Mouse (Mus musculus) embryonic facial prominence, embryonic 10.5 days (tissue): ENCODE measurements around the gene Spdye4b. TPM values are rescaled to one million over a fixed set of nuclear protein-coding genes. Genes with fewer than 3 reads are reported as not detected.
"Not testable (repeated sequence)": the region's sequence is repeated elsewhere in the genome, so short reads cannot be mapped to it uniquely, and the experiment has no call there.

Source experiments
- DNase-seq: peaks from one replicate; pipeline ENCODE4 v3.0.0-alpha.2; 2017; ENCODE audit warnings: low spot score
- H3K27ac ChIP-seq: fragments of 300-500 bp; sonication (generic); replicated peaks from 2 replicates; pipeline ENCODE4 v1.5.1; 2016; ENCODE audit warnings: mild to moderate bottlenecking
- H3K27me3 ChIP-seq: fragments of 300-500 bp; sonication (generic); replicated peaks from 2 replicates; pipeline ENCODE4 v1.6.1; 2016; ENCODE audit warnings: low read depth, mild to moderate bottlenecking; ENCODE audit not compliant: poor library complexity, severe bottlenecking
- H3K36me3 ChIP-seq: fragments of 300-500 bp; sonication (generic); replicated peaks from 2 replicates; pipeline ENCODE4 v1.6.1; 2016; ENCODE audit warnings: mild to moderate bottlenecking, moderate library complexity
- H3K4me1 ChIP-seq: fragments of 300-500 bp; sonication (generic); 2 replicates; pipeline ENCODE4 v1.6.1; 2016
- H3K4me3 ChIP-seq: fragments of 300-500 bp; sonication (generic); 2 replicates; pipeline ENCODE4 v1.5.1; 2016; ENCODE audit warnings: mild to moderate bottlenecking, moderate library complexity
- H3K9me3 ChIP-seq: fragments of 300-500 bp; sonication (generic); 2 replicates; pipeline ENCODE4 v1.6.1; 2016; ENCODE audit warnings: mild to moderate bottlenecking
- WGBS: fragments of 180-500 bp; shearing (Covaris S2); methylation state at CpG from one replicate; pipeline ENCODE4 v1.1.7; 2016; 5-methylcytosine and 5-hydroxymethylcytosine counted together
- polyA plus RNA-seq: library from polyadenylated mRNA; unstranded; fragments of >200 nt; fragmentation: Nextera tagmentation; extraction: Ambion mirVana; gene quantifications from 2 replicates; pipeline ENCODE4 v1.2.1, GENCODE M21; 2016

Spdye4b gene
- polyA plus RNA-seq, 1 experiment from 2014 or later, result not detected

DNA sequence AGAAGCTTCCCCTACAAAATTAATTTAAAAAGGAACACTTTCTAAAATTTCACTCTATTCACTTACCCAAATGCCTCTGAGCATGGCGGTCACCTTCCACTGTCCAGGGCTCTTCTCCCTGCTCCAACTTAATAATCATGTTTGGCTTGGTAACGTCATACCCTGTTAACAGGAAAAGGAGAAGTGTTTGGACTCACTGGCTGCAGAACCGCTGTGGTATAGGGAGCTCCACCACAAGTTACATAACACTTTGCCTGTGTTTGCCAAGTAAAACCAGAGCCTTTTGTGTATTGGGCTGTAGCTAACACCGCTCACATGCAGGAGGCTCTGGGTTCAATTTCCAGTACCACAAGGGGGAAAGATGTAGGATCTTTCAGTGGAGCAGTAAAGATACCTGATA, 4.8 kb upstream of the Spdye4b start:
- H3K27ac ChIP-seq, result no peak overlapping the region
- H3K9me3 ChIP-seq, result peaks cover 21% of the 10 kb centered on the region
- 95% methylated on average over 4 of the region's 4 CpGs for WGBS
- DNase-seq, result no peak
- no peaks in the 10 kb centered on the region for H3K27me3 ChIP-seq
- H3K4me1 ChIP-seq, result peaks cover 18% of the 10 kb centered on the region
- H3K4me3 ChIP-seq, result no peak overlapping the region
- peaks cover 78% of the 10 kb centered on the region for H3K36me3 ChIP-seq

DNA sequence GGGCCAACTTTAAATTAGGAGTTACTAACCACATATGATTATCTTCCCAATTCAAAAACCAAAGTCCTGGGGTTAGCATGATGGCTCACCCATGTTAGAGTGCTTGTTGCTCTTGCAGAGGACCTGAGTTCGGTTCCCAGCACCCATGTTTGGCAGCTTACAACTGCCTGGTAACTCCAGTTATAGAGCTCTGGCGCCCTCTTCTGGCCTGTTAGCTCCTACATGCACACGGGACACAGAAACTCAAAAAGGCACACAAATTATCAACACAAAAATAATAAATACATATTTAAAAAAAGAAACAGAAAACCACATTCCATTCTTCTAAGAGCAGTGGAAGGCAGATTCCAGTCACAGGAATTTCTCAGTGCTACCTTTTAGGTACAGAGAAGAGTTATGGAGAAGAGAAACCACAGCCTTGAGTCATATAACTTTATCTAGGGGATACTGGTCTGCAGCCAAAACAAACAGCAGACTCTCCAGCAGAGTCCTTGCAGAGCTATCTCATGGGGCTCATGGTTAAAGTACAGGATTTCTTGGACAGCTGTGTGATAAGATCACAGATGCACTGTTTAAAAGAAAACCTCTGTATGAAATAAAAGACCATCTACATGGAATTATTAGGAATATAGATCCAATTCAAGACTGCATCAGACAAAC, 3.1 kb upstream of the Spdye4b start:
- no peak overlapping the region for H3K4me3 ChIP-seq
- no peaks in the 10 kb centered on the region for H3K27me3 ChIP-seq
- no peak for DNase-seq
- peaks cover 21% of the 10 kb centered on the region for H3K9me3 ChIP-seq
- H3K27ac ChIP-seq, result no peak overlapping the region
- H3K36me3 ChIP-seq, result peaks cover 61% of the 10 kb centered on the region
- WGBS, result 88% methylated on average over 3 of the region's 3 CpGs
- H3K4me1 ChIP-seq, result peaks cover 18% of the 10 kb centered on the region

DNA sequence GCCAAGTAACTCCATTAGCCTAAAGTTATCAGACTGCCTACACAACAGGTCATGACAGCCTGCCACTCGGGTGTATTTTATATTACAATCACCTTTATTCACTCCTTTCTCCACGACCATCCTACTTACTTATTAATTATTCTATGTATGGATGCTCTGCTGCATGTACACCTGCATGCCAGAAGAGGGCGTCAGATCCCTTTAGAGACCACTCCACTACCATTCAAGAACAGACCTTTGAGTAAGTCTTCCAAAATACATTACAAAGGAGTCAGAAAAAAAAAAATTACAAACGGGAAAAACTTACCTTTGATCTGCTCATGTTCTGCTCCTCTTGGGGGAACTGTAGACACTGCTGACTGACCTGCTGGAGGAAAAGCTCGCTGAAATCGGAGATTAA, 1.6 kb upstream of the Spdye4b start:
- H3K4me3 ChIP-seq, result peak overlapping the region; percentile 88
- H3K9me3 ChIP-seq, result peaks cover 10% of the 10 kb centered on the region; the same call in 1 of the 2 replicates
- no peaks in the 10 kb centered on the region for H3K27me3 ChIP-seq
- 46% methylated on average over 6 of the region's 6 CpGs for WGBS
- no peak for DNase-seq
- H3K4me1 ChIP-seq, result peaks cover 18% of the 10 kb centered on the region
- H3K36me3 ChIP-seq, result peaks cover 46% of the 10 kb centered on the region
- no peak overlapping the region for H3K27ac ChIP-seq

GRCm38 (mm10) chr5:143188014-143188413, 7.2 kb downstream of the Spdye4b start:
- DNase-seq, H3K36me3 ChIP-seq, H3K27me3 ChIP-seq, H3K9me3 ChIP-seq, H3K4me1 ChIP-seq, H3K4me3 ChIP-seq, H3K27ac ChIP-seq: not testable (repeated sequence)
- WGBS, result 96% methylated on average over 1 of the region's 1 CpGs

DNA sequence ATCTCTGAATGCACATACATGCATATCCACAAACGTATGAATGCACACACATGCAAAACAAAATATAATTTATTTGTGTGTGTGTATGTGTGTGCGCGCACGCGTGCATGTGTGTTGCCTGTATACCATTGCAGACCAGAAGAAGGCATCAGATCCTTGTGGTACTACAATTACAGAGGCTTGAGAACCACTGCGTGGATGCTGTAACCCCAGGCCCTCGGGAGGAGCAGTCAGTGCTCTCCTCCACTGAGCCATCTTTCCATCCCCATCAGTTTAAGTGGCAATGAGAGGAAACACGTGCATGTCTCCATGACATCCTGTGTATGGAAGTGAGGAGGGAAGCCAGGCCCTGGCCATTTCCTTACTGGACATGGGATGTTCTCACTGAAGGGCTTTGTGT, 12.0 kb downstream of the Spdye4b start:
- Histone ChIP-seq H3K4me1 (no peaks in the 10 kb centered on the region), H3K27ac (no peak overlapping the region), H3K4me3 (no peak overlapping the region), H3K36me3 (no peaks in the 10 kb centered on the region), H3K27me3 (no peaks in the 10 kb centered on the region), H3K9me3 (no peaks in the 10 kb centered on the region)
- WGBS, result 90% methylated on average over 8 of the region's 8 CpGs
- DNase-seq, result no peak

DNA sequence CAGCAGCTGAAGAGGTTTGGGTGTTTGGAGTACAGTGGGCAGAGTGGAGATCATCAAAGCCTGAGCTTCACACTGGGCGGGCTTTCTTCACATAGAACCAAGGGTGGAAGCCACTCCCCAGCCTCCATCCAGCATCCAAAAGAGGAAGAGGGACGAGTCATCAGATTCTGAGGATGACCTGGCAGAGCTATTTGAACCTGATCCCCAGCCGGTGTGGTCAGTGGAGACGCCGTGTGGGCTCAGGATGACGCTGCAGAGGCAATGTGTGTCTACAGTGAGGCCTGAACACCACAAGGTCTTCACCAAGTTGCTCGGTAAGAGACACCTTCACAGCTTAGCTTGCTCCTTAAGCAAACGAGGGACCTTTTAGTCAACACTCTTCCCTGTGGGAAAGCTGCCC, 13.9 kb downstream of the Spdye4b start:
- H3K36me3 ChIP-seq, H3K27ac ChIP-seq, H3K27me3 ChIP-seq, H3K4me3 ChIP-seq, H3K9me3 ChIP-seq, H3K4me1 ChIP-seq, DNase-seq: not testable (repeated sequence)
- WGBS, result 72% methylated on average over 8 of the region's 8 CpGs

DNA sequence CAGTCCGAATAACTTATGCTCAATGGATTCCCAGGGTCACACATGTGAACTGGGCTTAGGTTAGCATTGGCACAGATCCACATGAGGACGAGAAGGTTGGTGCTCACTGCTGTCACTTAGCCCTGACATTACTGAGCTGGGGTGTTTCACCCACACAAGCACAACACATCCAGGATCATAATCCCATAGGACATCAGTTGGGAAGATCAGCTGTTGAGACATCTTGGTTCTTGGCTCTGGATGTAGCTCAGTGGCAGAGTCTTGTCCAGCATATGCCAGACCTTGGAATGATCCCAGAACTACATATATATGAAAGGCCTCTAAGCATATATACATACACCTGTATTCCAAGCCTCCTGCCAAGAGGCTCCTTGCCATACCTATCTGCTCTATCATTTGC, 14.3 kb downstream of the Spdye4b start:
- 80% methylated on average over 2 of the region's 2 CpGs for WGBS
- Histone ChIP-seq H3K4me3 (no peak overlapping the region), H3K4me1 (no peaks in the 10 kb centered on the region), H3K27me3 (no peaks in the 10 kb centered on the region), H3K27ac (no peak overlapping the region), H3K36me3 (no peaks in the 10 kb centered on the region), H3K9me3 (no peaks in the 10 kb centered on the region)
- no peak for DNase-seq

GRCm38 (mm10) chr5:143196506-143196905, 15.7 kb downstream of the Spdye4b start:
- Histone ChIP-seq H3K27me3 (no peaks in the 10 kb centered on the region), H3K4me1 (no peaks in the 10 kb centered on the region), H3K4me3 (no peak overlapping the region), H3K9me3 (no peaks in the 10 kb centered on the region), H3K36me3 (no peaks in the 10 kb centered on the region), H3K27ac (no peak overlapping the region)
- 84% methylated on average over 4 of the region's 4 CpGs for WGBS
- DNase-seq, result no peak

DNA sequence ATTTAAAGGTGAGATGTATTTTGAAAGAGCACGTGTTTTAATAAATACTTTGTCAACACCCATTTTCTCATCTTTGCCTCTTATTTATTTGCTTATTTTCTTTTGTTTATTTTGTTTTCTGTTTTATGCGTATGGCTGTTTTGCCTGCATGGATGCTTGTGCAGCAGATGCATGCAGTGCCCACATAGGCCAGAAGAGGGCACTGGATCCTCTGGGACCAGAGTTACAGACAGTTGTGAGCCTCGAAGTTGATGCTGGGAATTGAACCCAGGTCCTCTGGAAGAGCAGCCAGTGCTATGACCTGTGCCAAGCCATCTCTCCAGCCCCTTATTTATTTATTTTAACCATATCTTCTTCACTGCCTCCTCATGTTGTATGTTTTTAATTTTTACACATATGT, 24.2 kb downstream of the Spdye4b start:
- Histone ChIP-seq H3K36me3 (no peaks in the 10 kb centered on the region), H3K9me3 (peaks cover 10% of the 10 kb centered on the region), H3K4me1 (no peaks in the 10 kb centered on the region), H3K4me3 (no peak overlapping the region), H3K27ac (no peak overlapping the region), H3K27me3 (no peaks in the 10 kb centered on the region)
- 71% methylated on average over 3 of the region's 3 CpGs for WGBS
- DNase-seq, result no peak

GRCm38 (mm10) chr5:143213832-143214231, 33.0 kb downstream of the Spdye4b start:
- 86% methylated on average over 2 of the region's 2 CpGs for WGBS
- Histone ChIP-seq H3K36me3 (no peaks in the 10 kb centered on the region), H3K4me1 (no peaks in the 10 kb centered on the region), H3K27me3 (no peaks in the 10 kb centered on the region), H3K4me3 (no peak overlapping the region), H3K27ac (no peak overlapping the region), H3K9me3 (peaks cover 3% of the 10 kb centered on the region)
- DNase-seq, result no peak

DNA sequence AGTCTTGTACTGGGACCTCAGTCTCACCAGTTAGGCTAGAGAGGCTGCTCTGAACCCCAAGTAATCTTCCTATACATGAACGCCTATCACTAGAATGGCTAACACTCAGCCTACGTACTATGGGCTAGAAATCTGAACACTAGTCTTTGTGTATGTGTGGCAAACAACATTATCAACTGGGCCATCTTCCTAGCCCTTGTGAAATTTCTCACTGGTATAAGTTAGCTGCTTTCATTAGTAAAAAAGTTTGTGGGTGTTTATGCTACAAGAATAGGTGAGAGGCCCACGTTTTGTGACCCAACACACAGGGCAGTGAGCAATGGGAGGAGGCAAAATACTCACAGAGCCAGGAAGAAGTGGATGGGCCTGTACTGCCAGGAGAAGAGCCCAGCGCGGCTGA, 40.2 kb downstream of the Spdye4b start:
- 77% methylated on average over 5 of the region's 5 CpGs for WGBS
- Histone ChIP-seq H3K27me3 (no peaks in the 10 kb centered on the region), H3K4me1 (no peaks in the 10 kb centered on the region), H3K27ac (no peak overlapping the region), H3K36me3 (no peaks in the 10 kb centered on the region), H3K9me3 (no peaks in the 10 kb centered on the region), H3K4me3 (no peak overlapping the region)
- no peak for DNase-seq

GRCm38 (mm10) chr5:143222287-143222686, 41.5 kb downstream of the Spdye4b start:
- Histone ChIP-seq H3K27ac (no peak overlapping the region), H3K9me3 (no peaks in the 10 kb centered on the region), H3K36me3 (no peaks in the 10 kb centered on the region), H3K27me3 (no peaks in the 10 kb centered on the region), H3K4me1 (no peaks in the 10 kb centered on the region), H3K4me3 (no peak overlapping the region)
- DNase-seq, result no peak
- 90% methylated on average over 1 of the region's 1 CpGs for WGBS

DNA sequence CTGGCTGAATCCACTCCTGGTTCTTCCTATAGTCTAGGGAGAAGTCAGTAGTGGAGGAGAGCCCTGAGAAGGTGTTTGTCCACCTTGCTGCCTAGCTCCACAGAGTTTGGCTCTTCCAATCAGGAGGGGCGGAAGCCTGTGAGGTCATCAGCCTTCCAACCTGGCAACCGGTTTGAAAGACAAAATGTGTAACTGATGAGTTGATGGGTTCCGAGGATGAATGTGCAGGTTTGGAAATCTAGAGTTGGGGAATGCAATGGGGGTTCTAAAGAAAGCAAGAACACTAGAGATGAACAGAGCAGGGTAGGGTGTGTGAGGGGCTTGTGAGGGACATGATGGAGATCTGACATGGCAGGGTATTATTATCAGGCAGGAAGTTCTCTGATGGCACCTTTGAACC, 46.0 kb downstream of the Spdye4b start, which contains the start of gene Spdye4a:
Gene Spdye4a (minus strand): TSS at position 101 of the 400 bp plus-strand sequence.
- no peak for DNase-seq
- H3K9me3 ChIP-seq, result peaks cover 13% of the 10 kb centered on the region
- WGBS, result 86% methylated on average over 3 of the region's 3 CpGs
- H3K4me1 ChIP-seq, result no peaks in the 10 kb centered on the region
- no peaks in the 10 kb centered on the region for H3K27me3 ChIP-seq
- no peak within 1 kb of the TSS for H3K4me3 ChIP-seq
- no peak within 1 kb of the TSS for H3K27ac ChIP-seq
- no peaks in the 10 kb centered on the region for H3K36me3 ChIP-seq
